Mouse (Mus musculus) T-cell, adult 2 months (primary cell): ENCODE measurements around the gene Cpm.
"Not testable (repeated sequence)": the region's sequence is repeated elsewhere in the genome, so short reads cannot be mapped to it uniquely, and the experiment has no call there.

Experiments
- DNase-seq: peaks from one replicate; pipeline ENCODE4 v3.0.0; 2022; ENCODE audit warnings: low spot score

Cpm gene

GRCm38 (mm10) chr10:117724804-117725361 is 95.6 kb downstream of the Cpm start:
- DNase-seq: no peak

- DNase-seq: no peak
These were observed 96.4 kb downstream of the Cpm start for GRCm38 (mm10) chr10:117725671-117726070.

GRCm38 (mm10) chr10:117726350-117726749 is 97.0 kb downstream of the Cpm start:
- no peak for DNase-seq

GRCm38 (mm10) chr10:117726888-117727385 is 97.6 kb downstream of the Cpm start:
- no peak for DNase-seq

- DNase-seq: no peak
These were observed 98.3 kb downstream of the Cpm start for GRCm38 (mm10) chr10:117727518-117728110.

GRCm38 (mm10) chr10:117728574-117728973 is 99.3 kb downstream of the Cpm start:
- no peak for DNase-seq

- DNase-seq: no peak
These were observed 100.0 kb downstream of the Cpm start for GRCm38 (mm10) chr10:117729139-117729814.

GRCm38 (mm10) chr10:117730140-117730539 is 100.8 kb downstream of the Cpm start:
- no peak for DNase-seq

- DNase-seq: no peak
These were observed 101.4 kb downstream of the Cpm start for GRCm38 (mm10) chr10:117730637-117731203.

GRCm38 (mm10) chr10:117731244-117732101 is 102.2 kb downstream of the Cpm start:
- peak; percentile 64 for DNase-seq

GRCm38 (mm10) chr10:117732184-117732583 is 102.9 kb downstream of the Cpm start:
- no peak for DNase-seq

GRCm38 (mm10) chr10:117732962-117733592 is 103.8 kb downstream of the Cpm start:
- DNase-seq: no peak

GRCm38 (mm10) chr10:117733626-117734025 is 104.3 kb downstream of the Cpm start:
- DNase-seq: not testable (repeated sequence)

GRCm38 (mm10) chr10:117734104-117734852 is 105.0 kb downstream of the Cpm start:
- not testable (repeated sequence) for DNase-seq

- not testable (repeated sequence) for DNase-seq
These were observed 106.1 kb downstream of the Cpm start for GRCm38 (mm10) chr10:117735396-117735795.

- DNase-seq: no peak
These were observed 107.3 kb downstream of the Cpm start for GRCm38 (mm10) chr10:117736573-117736972.
